Mouse (Mus musculus) bone marrow macrophage, adult 2 months (primary cell): Measurements from ENCODE around the gene Ank.

ENCODE experiments used
- CTCF ChIP-seq: IDR thresholded peaks from 2 replicates; pipeline ENCODE4 v1.5.1; 2012; ENCODE audit warnings: low read depth, mild to moderate bottlenecking, low read length, moderate library complexity
- POLR2A ChIP-seq: IDR thresholded peaks from 2 replicates; pipeline ENCODE4 v1.6.1; 2012; ENCODE audit warnings: mild to moderate bottlenecking, low read depth, low read length, borderline replicate concordance

GRCm38 (mm10) chr15:27576886-27577285 lies 110.4 kb downstream of the Ank start:
- TF ChIP-seq POLR2A = no peak
- no peak for TF ChIP-seq CTCF
